Mouse (Mus musculus) hindbrain, embryonic 16.5 days (tissue): ENCODE data around the gene Ifnz. TPM values are rescaled to one million over a fixed set of nuclear protein-coding genes. Genes with fewer than 3 reads are reported as not detected.
A peak's percentile ranks its signal among the peaks of the same experiment; 100 is the strongest.
"Not testable (repeated sequence)": the region's sequence is repeated elsewhere in the genome, so short reads cannot be mapped to it uniquely, and the experiment has no call there.

Experiments
- ATAC-seq: fragments of 200-750 bp; cut with Nextera tagmentation; 2 replicates; pipeline ENCODE4 v1.8.0; 2017; ENCODE audit warnings: moderate TSS enrichment, moderate library complexity
- H3K27ac ChIP-seq: fragments of 300-500 bp; sonication (generic); 2 replicates; pipeline ENCODE4 v1.5.1; 2014; ENCODE audit warnings: low read depth, mild to moderate bottlenecking, control low read depth, low read length, moderate library complexity
- H3K27me3 ChIP-seq: fragments of 300-500 bp; sonication (generic); replicated peaks from 2 replicates; pipeline ENCODE4 v1.6.1; 2014; ENCODE audit warnings: low read length; ENCODE audit not compliant: control insufficient read depth, insufficient read depth
- H3K36me3 ChIP-seq: fragments of 300-500 bp; sonication (generic); 2 replicates; pipeline ENCODE4 v1.6.1; 2014; ENCODE audit warnings: mild to moderate bottlenecking, low read length, moderate library complexity, mixed read lengths; ENCODE audit not compliant: control insufficient read depth, insufficient read depth
- H3K4me1 ChIP-seq: fragments of 300-500 bp; sonication (generic); 2 replicates; pipeline ENCODE4 v1.6.1; 2014; ENCODE audit warnings: low read depth, low read length; ENCODE audit not compliant: control insufficient read depth, insufficient read depth
- H3K4me2 ChIP-seq: fragments of 300-500 bp; sonication (generic); 2 replicates; pipeline ENCODE4 v1.6.1; 2014; ENCODE audit warnings: mild to moderate bottlenecking, low read length, control low read depth, moderate library complexity
- H3K4me3 ChIP-seq: fragments of 300-500 bp; sonication (generic); 2 replicates; pipeline ENCODE4 v1.5.1; 2014; ENCODE audit warnings: mild to moderate bottlenecking, low read length, control low read depth, moderate library complexity
- H3K9ac ChIP-seq: fragments of 300-500 bp; sonication (generic); 2 replicates; pipeline ENCODE4 v1.6.1; 2014; ENCODE audit warnings: low read depth, mild to moderate bottlenecking, control low read depth, low read length, moderate library complexity
- H3K9me3 ChIP-seq: fragments of 300-500 bp; sonication (generic); 2 replicates; pipeline ENCODE4 v1.6.1; 2014; ENCODE audit warnings: mild to moderate bottlenecking, low read length, moderate library complexity; ENCODE audit not compliant: control insufficient read depth
- WGBS: fragments of 180-500 bp; shearing (Covaris S2); extraction: QIAGEN DNeasy Blood & Tissue Kit; methylation state at CpG from one replicate; pipeline ENCODE4 v1.1.7; 2014; 5-methylcytosine and 5-hydroxymethylcytosine counted together
- polyA plus RNA-seq: library from polyadenylated mRNA; unstranded; fragments of >200 nt; fragmentation: Nextera tagmentation; extraction: Ambion mirVana; gene quantifications from 2 replicates; pipeline ENCODE4 v1.2.1, GENCODE M21; 2015

Gene Ifnz
- polyA plus RNA-seq: not detected in 2 replicates

DNA sequence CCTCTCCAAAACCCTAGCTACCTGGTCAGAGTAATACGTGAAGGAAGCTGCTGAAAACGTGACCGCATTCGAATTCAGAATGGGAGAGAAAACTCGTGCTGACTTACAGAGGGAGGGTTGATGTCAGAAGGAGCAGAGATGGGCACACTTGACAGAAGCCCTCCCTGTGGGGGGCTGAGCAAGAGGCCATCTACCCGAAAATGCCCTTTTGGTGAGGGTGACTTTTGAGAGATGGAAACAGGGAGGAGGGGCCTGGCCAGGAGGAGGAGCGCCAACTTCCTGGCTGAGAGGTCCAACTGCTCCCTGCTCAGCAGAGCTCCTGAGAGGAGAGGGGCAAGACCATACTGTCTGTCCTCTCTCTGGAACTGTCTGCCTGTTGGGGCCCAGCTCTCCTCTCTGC, at the start of gene Ifnz:
TSS of gene Ifnz (plus strand) at position 301 of the 400 bp plus-strand sequence.
- 14% methylated on average over 2 of the region's 7 CpGs for WGBS
- not testable (repeated sequence) for H3K4me1 ChIP-seq, H3K27ac ChIP-seq, H3K9me3 ChIP-seq, H3K27me3 ChIP-seq, H3K9ac ChIP-seq, H3K4me3 ChIP-seq, ATAC-seq, H3K36me3 ChIP-seq
- peak within 1 kb of the TSS; percentile 42; the same call in 1 of the 2 replicates for H3K4me2 ChIP-seq

DNA sequence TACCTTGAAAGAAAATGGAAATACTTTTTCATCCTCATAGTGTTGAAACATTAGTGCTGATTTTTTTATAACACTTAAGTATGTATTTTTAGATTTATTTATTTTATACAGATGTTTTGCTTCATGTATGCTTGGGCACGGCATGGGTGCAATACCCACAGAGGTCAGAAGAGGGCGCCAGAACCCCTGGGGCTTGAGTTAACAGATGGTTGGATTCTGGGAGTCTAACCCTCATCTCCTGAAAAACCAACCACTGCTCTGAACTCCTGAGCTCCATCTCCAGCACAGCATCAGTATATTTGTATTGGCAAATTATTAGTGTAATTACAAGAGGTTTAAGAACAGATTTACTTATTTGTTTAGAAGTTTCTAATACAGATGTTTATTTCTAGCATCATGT, 43.5 kb upstream of the Ifnz start:
- no peak overlapping the region for H3K27ac ChIP-seq
- H3K4me1 ChIP-seq: no peaks in the 10 kb centered on the region
- H3K9me3 ChIP-seq: no peaks in the 10 kb centered on the region
- H3K9ac ChIP-seq: no peak overlapping the region
- WGBS: 5% methylated on average over 2 of the region's 2 CpGs
- H3K36me3 ChIP-seq: no peaks in the 10 kb centered on the region
- no peaks in the 10 kb centered on the region for H3K27me3 ChIP-seq
- no peak overlapping the region for H3K4me3 ChIP-seq
- no peak for ATAC-seq
- H3K4me2 ChIP-seq: no peak overlapping the region

DNA sequence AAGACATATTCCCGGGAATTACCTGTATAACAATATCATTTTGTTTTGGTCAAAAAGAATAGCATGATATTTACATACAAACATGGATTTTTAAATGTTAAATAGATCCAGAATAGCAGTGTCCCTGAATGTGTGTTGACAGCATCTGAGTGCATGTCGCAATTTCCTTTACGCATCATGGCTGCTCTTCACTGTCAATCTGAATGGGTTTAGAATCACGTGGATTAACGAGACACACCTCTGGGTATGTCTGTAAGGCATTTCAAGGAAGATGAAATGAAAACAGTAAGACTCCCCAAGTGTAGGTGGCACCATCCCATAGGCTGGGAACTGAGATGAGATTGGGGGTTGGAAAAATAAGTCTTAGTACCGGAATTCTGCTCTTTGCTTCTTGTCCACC, 42.9 kb upstream of the Ifnz start:
- Histone ChIP-seq H3K36me3 (no peaks in the 10 kb centered on the region), H3K27ac (no peak overlapping the region), H3K27me3 (no peaks in the 10 kb centered on the region), H3K4me2 (no peak overlapping the region), H3K9me3 (no peaks in the 10 kb centered on the region), H3K4me1 (no peaks in the 10 kb centered on the region), H3K4me3 (no peak overlapping the region), H3K9ac (no peak overlapping the region)
- 92% methylated on average over 6 of the region's 6 CpGs for WGBS
- ATAC-seq: no peak

DNA sequence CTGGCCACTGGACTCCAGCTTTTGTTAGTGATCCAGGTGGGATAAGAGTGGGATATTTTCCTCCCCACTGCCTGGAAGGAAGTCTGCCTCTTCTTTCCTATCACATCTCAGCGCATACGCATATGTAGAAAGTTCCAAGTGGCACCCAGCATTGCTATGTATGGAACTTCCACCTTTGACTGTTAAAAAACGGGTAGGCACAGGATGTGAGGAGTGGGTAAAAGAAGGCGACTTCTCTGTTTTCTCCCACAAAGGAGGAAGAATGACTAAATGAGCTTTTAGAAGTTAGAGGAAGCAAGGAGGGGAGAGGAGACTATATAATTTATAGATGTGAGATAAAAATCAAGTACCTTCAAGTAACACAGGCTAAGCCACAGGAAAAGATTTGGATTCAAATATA, 40.5 kb upstream of the Ifnz start:
- no peaks in the 10 kb centered on the region for H3K36me3 ChIP-seq
- H3K9me3 ChIP-seq: no peaks in the 10 kb centered on the region
- no peak for ATAC-seq
- no peaks in the 10 kb centered on the region for H3K27me3 ChIP-seq
- 93% methylated on average over 4 of the region's 4 CpGs for WGBS
- no peak overlapping the region for H3K9ac ChIP-seq
- no peaks in the 10 kb centered on the region for H3K4me1 ChIP-seq
- H3K27ac ChIP-seq: no peak overlapping the region
- no peak overlapping the region for H3K4me2 ChIP-seq
- no peak overlapping the region for H3K4me3 ChIP-seq

DNA sequence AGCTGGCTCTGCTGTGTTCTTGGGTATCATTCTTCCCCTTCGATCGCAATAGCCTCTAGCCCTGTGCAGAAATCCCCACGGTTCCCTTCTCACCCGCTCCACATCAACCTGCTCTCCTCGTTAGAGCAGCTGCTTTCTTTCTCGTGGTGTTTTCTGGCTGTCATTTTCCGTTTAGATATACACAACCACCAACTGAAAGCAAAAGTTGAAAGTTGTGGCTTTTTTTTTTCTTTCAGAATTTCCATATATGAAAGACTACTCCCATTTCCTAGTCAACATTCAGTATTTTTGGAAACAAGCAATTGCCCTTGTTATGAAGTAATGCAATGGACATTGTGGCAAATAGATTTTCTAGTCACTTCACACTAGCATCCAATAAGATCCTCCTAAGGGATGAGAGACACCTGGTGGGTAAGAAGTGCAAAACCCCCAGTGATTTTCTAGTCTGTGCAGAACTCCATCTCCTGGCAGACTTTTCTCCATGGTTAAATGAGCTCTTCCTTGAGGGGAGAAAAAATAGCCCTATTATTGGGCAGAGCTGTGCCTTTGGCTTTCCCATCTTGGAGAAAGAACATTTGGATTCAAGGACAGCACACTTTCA, 39.1 kb upstream of the Ifnz start:
- 80% methylated on average over 7 of the region's 7 CpGs for WGBS
- H3K36me3 ChIP-seq: no peaks in the 10 kb centered on the region
- no peaks in the 10 kb centered on the region for H3K27me3 ChIP-seq
- no peaks in the 10 kb centered on the region for H3K9me3 ChIP-seq
- no peak overlapping the region for H3K4me2 ChIP-seq
- H3K27ac ChIP-seq: no peak overlapping the region
- H3K4me3 ChIP-seq: no peak overlapping the region
- no peak overlapping the region; the same call in 1 of the 2 replicates for H3K9ac ChIP-seq
- ATAC-seq: no peak
- no peaks in the 10 kb centered on the region for H3K4me1 ChIP-seq

DNA sequence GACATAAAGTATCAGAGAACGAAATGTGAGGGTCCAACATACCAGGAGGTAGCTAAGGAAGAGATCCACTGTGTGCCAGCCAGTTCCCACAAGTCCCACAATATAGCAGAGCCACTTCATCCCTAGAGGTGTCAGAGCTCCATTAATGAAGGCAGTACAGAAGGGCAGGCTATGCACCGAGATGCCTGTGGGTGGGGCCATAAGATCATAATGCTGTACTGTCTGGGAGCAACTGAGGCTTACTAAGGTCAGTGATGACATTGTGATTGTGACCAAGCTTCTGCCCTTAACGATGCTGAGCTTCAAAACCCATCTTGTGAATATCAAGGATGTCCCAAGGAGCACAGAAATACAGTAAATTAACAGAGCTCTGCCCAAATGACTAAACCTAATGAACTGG, 37.7 kb upstream of the Ifnz start:
- Histone ChIP-seq H3K4me2 (no peak overlapping the region), H3K9ac (no peak overlapping the region), H3K4me1 (no peaks in the 10 kb centered on the region), H3K9me3 (no peaks in the 10 kb centered on the region), H3K4me3 (no peak overlapping the region), H3K27me3 (no peaks in the 10 kb centered on the region), H3K36me3 (no peaks in the 10 kb centered on the region), H3K27ac (no peak overlapping the region)
- WGBS: 81% methylated on average over 3 of the region's 3 CpGs
- ATAC-seq: no peak

DNA sequence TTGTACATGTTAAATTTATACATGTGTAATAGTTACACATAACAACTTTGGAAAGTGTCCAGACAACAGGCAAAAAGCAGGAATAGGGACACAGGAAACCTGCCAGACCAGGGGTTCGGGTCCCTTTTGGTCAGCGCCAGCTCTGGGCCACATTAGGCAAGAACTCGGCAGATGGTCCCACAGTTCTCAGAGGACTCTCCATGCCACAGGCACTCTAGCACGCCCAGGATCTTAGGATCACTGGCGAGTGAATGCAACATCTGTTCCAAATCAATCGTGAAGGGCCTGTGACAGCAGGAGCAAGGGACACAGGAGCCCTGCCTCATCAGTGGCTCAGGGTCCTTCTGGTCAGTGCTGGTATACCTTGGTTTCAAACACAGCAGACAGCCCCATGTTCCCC, 32.0 kb upstream of the Ifnz start:
- no peak overlapping the region for H3K27ac ChIP-seq
- H3K9me3 ChIP-seq: no peaks in the 10 kb centered on the region
- H3K27me3 ChIP-seq: no peaks in the 10 kb centered on the region
- no peak overlapping the region for H3K9ac ChIP-seq
- no peaks in the 10 kb centered on the region for H3K36me3 ChIP-seq
- no peaks in the 10 kb centered on the region for H3K4me1 ChIP-seq
- no peak overlapping the region for H3K4me3 ChIP-seq
- ATAC-seq: no peak
- H3K4me2 ChIP-seq: no peak overlapping the region
- 57% methylated on average over 6 of the region's 6 CpGs for WGBS

DNA sequence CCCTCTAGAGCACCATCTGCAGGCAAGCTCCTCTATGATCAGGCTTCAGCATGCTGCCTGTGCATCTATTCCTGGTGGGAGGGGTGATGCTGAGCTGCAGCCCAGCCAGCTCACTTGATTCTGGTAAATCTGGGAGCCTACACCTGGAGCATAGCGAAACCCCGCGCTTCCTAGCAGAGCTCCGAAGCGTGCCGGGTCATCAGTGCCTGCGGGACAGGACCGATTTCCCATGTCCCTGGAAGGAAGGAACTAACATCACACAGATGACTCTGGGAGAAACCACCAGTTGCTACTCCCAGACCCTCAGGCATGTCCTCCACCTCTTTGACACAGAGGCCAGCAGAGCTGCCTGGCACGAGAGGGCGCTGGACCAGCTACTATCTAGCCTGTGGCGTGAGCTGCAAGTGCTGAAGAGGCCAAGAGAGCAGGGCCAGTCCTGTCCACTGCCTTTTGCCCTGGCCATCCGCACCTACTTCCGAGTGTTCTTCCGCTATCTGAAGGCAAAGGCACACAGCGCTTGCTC, 27.1 kb upstream of the Ifnz start, which contains the start of gene Gm13271:
TSS of gene Gm13271 (plus strand) at position 51 of the 523 bp plus-strand sequence.
- H3K36me3 ChIP-seq, ATAC-seq, H3K27me3 ChIP-seq, H3K4me2 ChIP-seq, H3K4me1 ChIP-seq, H3K27ac ChIP-seq, H3K9ac ChIP-seq, H3K4me3 ChIP-seq, H3K9me3 ChIP-seq: not testable (repeated sequence)
- WGBS: 73% methylated on average over 12 of the region's 15 CpGs

DNA sequence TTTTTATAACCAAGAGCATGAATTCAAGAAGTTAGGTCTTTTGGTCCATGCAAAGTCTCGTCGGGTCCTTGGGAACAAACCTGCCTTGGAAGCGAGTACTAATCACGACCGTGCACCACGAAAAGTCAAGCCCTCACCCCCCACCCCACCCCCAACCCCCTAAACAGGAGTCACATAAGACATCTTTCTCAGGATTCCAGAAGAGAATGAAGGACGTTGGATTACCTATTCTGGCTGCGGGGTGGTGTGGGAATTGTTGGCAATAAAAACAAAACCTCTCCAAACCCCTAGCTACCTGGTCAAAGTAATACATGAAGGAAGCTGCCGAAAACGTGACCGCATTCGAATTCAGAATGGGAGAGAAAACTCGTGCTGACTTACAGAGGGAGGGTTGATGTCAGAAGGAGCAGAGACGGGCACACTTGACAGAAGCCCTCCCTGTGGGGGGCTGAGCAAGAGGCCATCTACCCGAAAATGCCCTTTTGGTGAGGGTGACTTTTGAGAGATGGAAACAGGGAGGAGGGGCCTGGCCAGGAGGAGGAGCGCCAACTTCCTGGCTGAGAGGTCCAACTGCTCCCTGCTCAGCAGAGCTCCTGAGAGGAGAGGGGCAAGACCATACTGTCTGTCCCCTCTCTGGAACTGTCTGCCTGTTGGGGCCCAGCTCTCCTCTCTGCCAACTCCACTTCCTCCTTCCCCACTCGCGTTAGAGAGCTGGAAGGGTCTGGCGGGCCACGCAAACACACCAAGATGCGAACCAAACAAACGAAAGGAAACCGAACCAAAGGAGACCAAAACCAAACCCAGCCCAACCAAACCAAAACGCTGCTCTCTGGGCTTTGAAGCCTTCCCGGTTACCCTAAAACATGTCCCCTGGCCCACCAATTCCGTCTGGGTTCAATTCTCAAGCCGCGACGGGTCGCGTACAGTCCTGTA, 25.1 kb upstream of the Ifnz start:
- Histone ChIP-seq H3K27ac (peak overlapping the region; percentile 79), H3K9ac (peak overlapping the region; percentile 58), H3K4me2 (peak overlapping the region; percentile 84), H3K4me3 (peak overlapping the region; percentile 47)
- ATAC-seq, H3K36me3 ChIP-seq, H3K4me1 ChIP-seq, H3K9me3 ChIP-seq, H3K27me3 ChIP-seq: not testable (repeated sequence)
- WGBS: 13% methylated on average over 28 of the region's 31 CpGs
